Mouse (Mus musculus): ENCODE measurements at regions not wholly inside any gene's neighbourhood (a gene's known extent, or its start where the extent isn't known, plus 50 kb on each side); places are given as distances from the start of the nearest gene placed in this dataset.

DNA sequence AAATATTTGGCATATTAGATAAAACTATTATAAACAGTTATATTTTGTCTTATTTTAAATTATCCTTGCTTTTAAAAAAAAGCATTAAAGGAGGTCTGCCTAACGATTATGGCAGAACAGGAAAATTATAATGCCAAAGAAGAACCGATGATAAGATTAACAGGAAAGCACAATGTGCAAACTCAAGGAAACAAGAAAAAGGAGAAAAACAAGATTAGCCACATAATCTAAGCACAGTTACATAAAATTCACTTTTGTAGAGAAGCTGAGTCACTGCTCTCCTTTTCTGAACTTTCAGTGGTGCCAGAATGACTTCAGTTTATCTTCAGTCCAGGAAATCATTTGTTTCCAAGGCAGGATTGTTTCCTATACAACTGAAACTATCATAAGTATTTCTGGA, 734.7 kb upstream of the Pabpc4l start:
- no peaks in the 10 kb centered on the region for H3K9me3 ChIP-seq (ENCODE audit: control insufficient read depth, low read length)
- ATAC-seq = no peak
- no peaks in the 10 kb centered on the region for H3K36me3 ChIP-seq (ENCODE audit: control insufficient read depth, insufficient read depth)
- no peaks in the 10 kb centered on the region for H3K4me1 ChIP-seq (replicated peaks; ENCODE audit: control insufficient read depth, insufficient read depth, low read length)
- H3K27me3 ChIP-seq (replicated peaks; ENCODE audit: control insufficient read depth, insufficient read depth, low read length) = no peaks in the 10 kb centered on the region
- no peak overlapping the region for H3K27ac ChIP-seq (ENCODE audit: low read length)
- H3K9ac ChIP-seq (replicated peaks; ENCODE audit: low read depth, low read length) = no peak overlapping the region
- no peak overlapping the region for H3K4me3 ChIP-seq (replicated peaks; ENCODE audit: low read length)
- no peak overlapping the region for H3K4me2 ChIP-seq (ENCODE audit: low read length)
- WGBS = 97% methylated on average over 2 of the region's 2 CpGs

- 97% methylated on average over 1 of the region's 1 CpGs for WGBS
- no peak overlapping the region for H3K4me3 ChIP-seq (replicated peaks; ENCODE audit: low read length)
Measured at GRCm38 (mm10) chr3:47180377-47180776, 732.4 kb upstream of the Pabpc4l start.

More at GRCm38 (mm10) chr3:47180377-47180776, 732.4 kb upstream of the Pabpc4l start:
- no peak for ATAC-seq
- no peaks in the 10 kb centered on the region for H3K27me3 ChIP-seq (replicated peaks; ENCODE audit: control insufficient read depth, insufficient read depth, low read length)
- H3K4me1 ChIP-seq (replicated peaks; ENCODE audit: control insufficient read depth, insufficient read depth, low read length) = no peaks in the 10 kb centered on the region
- H3K9ac ChIP-seq (replicated peaks; ENCODE audit: low read depth, low read length) = no peak overlapping the region
- H3K4me2 ChIP-seq (ENCODE audit: low read length) = no peak overlapping the region
- H3K36me3 ChIP-seq (ENCODE audit: control insufficient read depth, insufficient read depth) = no peaks in the 10 kb centered on the region
- H3K9me3 ChIP-seq (ENCODE audit: control insufficient read depth, low read length) = no peaks in the 10 kb centered on the region
- H3K27ac ChIP-seq (ENCODE audit: low read length) = no peak overlapping the region
